Mouse (Mus musculus): ENCODE data around the gene Tceal7. TPM values are rescaled to one million over a fixed set of nuclear protein-coding genes. Genes with fewer than 3 reads are reported as not detected.

Gene Tceal7
- polyA plus RNA-seq, 1 experiment, result not detected

GRCm38 (mm10) chrX:136274542-136274941 is 60.0 kb downstream of the Tceal7 start:
- Histone ChIP-seq H3K4me1 (ENCODE audit: control insufficient read depth, insufficient read depth, low read length) (no peaks in the 10 kb centered on the region; the same call in 1 of the 2 replicates), H3K4me3 (replicated peaks; ENCODE audit: extremely low read depth, low read depth, low read length) (no peak overlapping the region)
- DNase-seq, result no peak
- 34% methylated on average over 3 of the region's 3 CpGs for WGBS
- TF ChIP-seq POLR2A (IDR thresholded peaks at IDR 0.05; ENCODE audit: borderline replicate concordance, extremely low read depth, low read depth, low read length), result no peak
- no peak for TF ChIP-seq CTCF (IDR thresholded peaks at IDR 0.05; ENCODE audit: insufficient read depth, low read length)

DNA sequence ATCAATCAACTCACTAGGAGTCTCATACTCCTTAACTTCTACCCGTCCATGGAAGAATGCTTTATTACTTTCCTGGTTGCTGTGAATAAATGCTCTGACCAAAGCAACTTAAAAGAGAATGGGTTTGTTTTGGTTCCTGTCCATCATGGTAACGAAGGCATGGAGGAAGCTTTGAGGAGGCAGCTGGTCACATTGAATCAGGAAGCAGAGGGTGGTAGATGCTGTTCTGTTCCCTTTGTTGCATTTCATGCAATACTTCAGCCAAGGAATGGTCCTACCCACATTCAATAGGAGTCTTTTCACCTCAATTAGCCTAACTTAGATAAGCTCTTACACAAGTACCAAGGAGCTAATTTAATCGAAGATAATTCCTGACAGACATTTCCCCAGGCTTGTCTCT is 60.8 kb downstream of the Tceal7 start:
- WGBS, result 55% methylated on average over 3 of the region's 3 CpGs
- DNase-seq, result no peak
- H3K4me3 ChIP-seq (replicated peaks; ENCODE audit: extremely low read depth, low read depth, low read length), result no peak overlapping the region
- TF ChIP-seq POLR2A (IDR thresholded peaks at IDR 0.05; ENCODE audit: borderline replicate concordance, extremely low read depth, low read depth, low read length) (no peak), CTCF (IDR thresholded peaks at IDR 0.05; ENCODE audit: insufficient read depth, low read length) (no peak)
- no peaks in the 10 kb centered on the region; the same call in 1 of the 2 replicates for H3K4me1 ChIP-seq (ENCODE audit: control insufficient read depth, insufficient read depth, low read length)

Other genes with a start within 250 kb of the Tceal7 start
- 10.2 and 12.2 TPM in 2 replicates for gene Arxes2, start 221.0 kb upstream of the Tceal7 start, polyA plus RNA-seq (2012; rRNA removed)
- 1.1 and 1.8 TPM in 2 replicates for gene Arxes1, start 181.4 kb upstream of the Tceal7 start, polyA plus RNA-seq (2012; rRNA removed)
- 18.6 and 23.7 TPM in 2 replicates for gene Bex2, start 146.5 kb upstream of the Tceal7 start, polyA plus RNA-seq (2012; rRNA removed)
- gene Nxf3, start 129.5 kb upstream of the Tceal7 start, polyA plus RNA-seq (2012; rRNA removed), result 0.04 and 0.06 TPM in 2 replicates
- 10.8 and 12.0 TPM in 2 replicates for gene Bex4, start 75.8 kb upstream of the Tceal7 start, polyA plus RNA-seq (2012; rRNA removed)
- 4.5 and 11.4 TPM in 2 replicates for gene Tceal8, start 42.4 kb upstream of the Tceal7 start, polyA plus RNA-seq (2012; rRNA removed)
- gene Tceal5, start 10.9 kb upstream of the Tceal7 start, polyA plus RNA-seq (2012; rRNA removed), result 0.11 TPM in 2 replicates
- gene Bex1, start 734 bp downstream of the Tceal7 start, polyA plus RNA-seq (2012; rRNA removed), result 3.0 and 3.4 TPM in 2 replicates
- 13.9 and 30.9 TPM in 2 replicates for gene Tceal9, start 30.3 kb downstream of the Tceal7 start, polyA plus RNA-seq (2012; rRNA removed)
- 37.3 and 54.9 TPM in 2 replicates for gene Bex3, start 55.5 kb downstream of the Tceal7 start, polyA plus RNA-seq (2012; rRNA removed)

Data from lung, adult 2 months (tissue).